Mouse (Mus musculus): ENCODE measurements around the gene March8. TPM values are rescaled to one million over a fixed set of nuclear protein-coding genes. Genes with fewer than 3 reads are reported as not detected.

The March8 gene
- polyA plus RNA-seq, 1 experiment from 2014 or later: 25.8 TPM

- 90% methylated on average over 12 of the region's 12 CpGs for WGBS
- Histone ChIP-seq H3K27me3 (ENCODE audit: insufficient read depth, poor library complexity, severe bottlenecking) (no peaks in the 10 kb centered on the region), H3K4me3 (no peak overlapping the region), H3K4me1 (peaks cover 8% of the 10 kb centered on the region; the same call in 1 of the 2 replicates), H3K36me3 (peaks cover 19% of the 10 kb centered on the region; the same call in 1 of the 2 replicates), H3K9me3 (no peaks in the 10 kb centered on the region), H3K27ac (no peak overlapping the region)
- DNase-seq (ENCODE audit: low spot score): no peak
Measured at GRCm38 (mm10) chr6:116401746-116402423, 64.1 kb downstream of the March8 start.

DNA sequence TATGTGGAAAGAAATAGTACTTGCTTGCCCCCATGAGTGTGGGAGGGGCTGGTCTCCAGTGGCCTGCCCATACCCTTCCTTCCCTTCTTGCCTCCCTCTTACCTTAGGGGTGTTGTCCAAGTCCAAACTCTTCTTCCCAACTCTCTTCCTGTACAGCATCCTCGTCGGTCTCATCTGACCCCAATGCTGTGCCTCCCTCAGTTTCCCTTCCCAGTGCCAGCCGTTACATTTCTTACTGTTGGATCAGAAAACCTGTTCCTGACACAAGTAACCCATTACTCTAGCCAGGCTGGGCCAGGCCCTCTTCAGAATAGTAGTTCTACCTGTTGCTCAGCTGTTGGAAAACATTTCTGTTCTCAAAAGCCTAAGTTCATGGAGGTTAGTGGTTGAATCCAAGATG lies 64.6 kb downstream of the March8 start:
- no peak overlapping the region for H3K27ac ChIP-seq
- H3K36me3 ChIP-seq: peaks cover 24% of the 10 kb centered on the region; the same call in 1 of the 2 replicates
- no peaks in the 10 kb centered on the region for H3K9me3 ChIP-seq
- DNase-seq (ENCODE audit: low spot score): no peak
- peaks cover 8% of the 10 kb centered on the region; the same call in 1 of the 2 replicates for H3K4me1 ChIP-seq
- no peak overlapping the region for H3K4me3 ChIP-seq
- no peaks in the 10 kb centered on the region for H3K27me3 ChIP-seq (ENCODE audit: insufficient read depth, poor library complexity, severe bottlenecking)
- WGBS: 96% methylated on average over 3 of the region's 3 CpGs

DNA sequence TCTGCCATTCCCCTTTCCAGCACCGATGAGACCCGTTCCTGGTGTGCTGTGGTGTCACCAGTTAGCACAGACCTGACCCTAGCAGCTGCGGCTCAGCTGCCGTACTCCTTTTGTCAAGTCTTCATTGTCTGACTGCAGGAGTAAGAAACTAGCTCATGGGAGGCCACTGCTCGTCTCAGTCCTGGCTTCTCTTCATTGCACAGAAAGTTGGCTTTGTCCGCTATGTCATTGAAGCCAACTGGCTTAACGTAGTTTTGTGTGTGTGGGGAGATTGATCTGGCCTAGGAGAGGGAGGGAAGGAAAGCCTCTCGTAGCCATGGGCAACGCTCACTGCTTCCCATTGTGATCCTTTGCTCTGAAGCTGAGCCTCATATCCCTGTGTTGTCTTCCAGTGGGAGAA lies 67.4 kb downstream of the March8 start:
- WGBS: 91% methylated on average over 9 of the region's 9 CpGs

DNA sequence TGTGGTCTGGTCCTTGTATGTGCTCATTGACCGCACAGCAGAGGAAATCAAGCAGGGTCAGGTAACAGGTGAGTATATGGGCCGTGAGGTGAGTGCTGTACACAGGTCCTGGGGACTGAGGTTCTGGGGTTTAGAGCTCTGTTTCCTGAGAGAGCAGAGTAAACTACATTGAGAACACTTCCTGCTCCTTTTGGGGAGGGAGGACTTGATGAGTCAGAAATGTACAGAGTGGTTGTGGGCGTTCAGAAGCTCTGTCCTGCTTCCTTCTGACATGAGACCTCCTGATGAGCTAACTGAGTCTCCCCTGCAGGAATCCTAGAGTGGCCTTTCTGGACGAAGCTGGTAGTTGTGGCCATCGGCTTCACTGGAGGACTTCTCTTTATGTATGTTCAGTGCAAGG lies 67.9 kb downstream of the March8 start:
- Histone ChIP-seq H3K36me3 (peaks cover 40% of the 10 kb centered on the region; the same call in 1 of the 2 replicates), H3K4me1 (peaks cover 11% of the 10 kb centered on the region), H3K27ac (no peak overlapping the region), H3K27me3 (ENCODE audit: insufficient read depth, poor library complexity, severe bottlenecking) (no peaks in the 10 kb centered on the region), H3K4me3 (no peak overlapping the region), H3K9me3 (no peaks in the 10 kb centered on the region)
- WGBS: 82% methylated on average over 5 of the region's 5 CpGs
- no peak for DNase-seq (ENCODE audit: low spot score)

More for the DNA sequence above, 67.4 kb downstream of the March8 start:
- H3K27ac ChIP-seq: no peak overlapping the region
- no peak for DNase-seq (ENCODE audit: low spot score)
- H3K9me3 ChIP-seq: no peaks in the 10 kb centered on the region
- peaks cover 35% of the 10 kb centered on the region; the same call in 1 of the 2 replicates for H3K36me3 ChIP-seq
- H3K27me3 ChIP-seq (ENCODE audit: insufficient read depth, poor library complexity, severe bottlenecking): no peaks in the 10 kb centered on the region
- H3K4me3 ChIP-seq: no peak overlapping the region
- peaks cover 11% of the 10 kb centered on the region for H3K4me1 ChIP-seq

DNA sequence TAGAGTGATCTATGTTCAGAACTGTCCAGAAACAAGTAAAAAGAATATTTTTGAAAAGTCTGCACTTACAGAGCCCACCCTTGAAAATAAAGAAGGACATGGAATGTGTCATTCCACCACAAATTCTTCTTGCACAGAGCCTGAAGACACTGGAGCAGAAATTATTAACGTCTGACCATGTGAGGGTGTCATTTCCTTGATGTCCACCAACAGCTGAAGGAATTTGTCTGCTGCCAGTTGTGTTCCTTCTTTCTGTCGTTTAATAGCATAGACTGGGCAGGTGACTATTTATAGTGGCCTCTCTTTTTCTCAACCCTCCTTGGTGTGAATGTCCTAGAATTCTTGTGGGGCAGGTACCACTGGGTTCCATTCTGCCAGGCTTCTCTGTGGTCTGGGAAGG lies 68.3 kb downstream of the March8 start:
- no peak overlapping the region for H3K4me3 ChIP-seq
- H3K4me1 ChIP-seq: peaks cover 7% of the 10 kb centered on the region
- no peak for DNase-seq (ENCODE audit: low spot score)
- no peak overlapping the region for H3K27ac ChIP-seq
- H3K27me3 ChIP-seq (ENCODE audit: insufficient read depth, poor library complexity, severe bottlenecking): no peaks in the 10 kb centered on the region
- peaks cover 41% of the 10 kb centered on the region; the same call in 1 of the 2 replicates for H3K36me3 ChIP-seq
- 81% methylated on average over 2 of the region's 2 CpGs for WGBS
- H3K9me3 ChIP-seq: no peaks in the 10 kb centered on the region

GRCm38 (mm10) chr6:116406680-116407079 lies 68.9 kb downstream of the March8 start:
- no peaks in the 10 kb centered on the region for H3K27me3 ChIP-seq (ENCODE audit: insufficient read depth, poor library complexity, severe bottlenecking)
- 72% methylated on average over 5 of the region's 5 CpGs for WGBS
- H3K4me1 ChIP-seq: peaks cover 5% of the 10 kb centered on the region; the same call in 1 of the 2 replicates
- peaks cover 39% of the 10 kb centered on the region; the same call in 1 of the 2 replicates for H3K36me3 ChIP-seq
- no peak overlapping the region for H3K4me3 ChIP-seq
- no peak for DNase-seq (ENCODE audit: low spot score)
- no peaks in the 10 kb centered on the region for H3K9me3 ChIP-seq
- H3K27ac ChIP-seq: no peak overlapping the region

DNA sequence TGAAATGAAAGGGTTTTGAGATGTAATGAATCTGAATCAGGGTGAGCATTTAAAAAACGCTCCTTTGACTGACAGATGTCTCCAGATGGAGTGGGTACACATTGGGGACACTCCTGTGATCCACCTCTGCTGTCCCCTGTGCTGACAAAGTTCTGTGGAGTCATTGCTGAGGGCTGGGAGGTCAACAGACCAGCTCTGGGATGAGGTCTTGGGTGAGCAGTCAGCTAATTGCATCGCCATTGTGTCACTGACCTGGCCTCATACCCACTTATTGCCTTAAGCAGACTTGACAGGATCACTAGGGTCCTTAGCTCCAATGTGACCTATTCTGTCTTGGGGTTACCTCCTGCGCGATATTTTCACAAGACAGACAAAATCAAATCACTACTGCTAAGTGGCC lies 69.4 kb downstream of the March8 start:
- Histone ChIP-seq H3K9me3 (no peaks in the 10 kb centered on the region), H3K36me3 (peaks cover 35% of the 10 kb centered on the region; the same call in 1 of the 2 replicates), H3K4me3 (no peak overlapping the region), H3K27me3 (ENCODE audit: insufficient read depth, poor library complexity, severe bottlenecking) (no peaks in the 10 kb centered on the region), H3K27ac (no peak overlapping the region), H3K4me1 (peaks cover 5% of the 10 kb centered on the region; the same call in 1 of the 2 replicates)
- DNase-seq (ENCODE audit: low spot score): no peak
- 93% methylated on average over 4 of the region's 4 CpGs for WGBS

- Histone ChIP-seq H3K27me3 (ENCODE audit: insufficient read depth, poor library complexity, severe bottlenecking) (0 out of 2 replicates have a peak, but pooled peaks cover 6% of the 10 kb centered on the region), H3K27ac (no peak overlapping the region), H3K36me3 (peaks cover 38% of the 10 kb centered on the region; the same call in 1 of the 2 replicates), H3K4me1 (peaks cover 5% of the 10 kb centered on the region; the same call in 1 of the 2 replicates), H3K4me3 (no peak overlapping the region), H3K9me3 (no peaks in the 10 kb centered on the region)
- WGBS: 77% methylated on average over 6 of the region's 6 CpGs
- DNase-seq (ENCODE audit: low spot score): no peak
Measured at GRCm38 (mm10) chr6:116407956-116408657, 70.3 kb downstream of the March8 start.

DNA sequence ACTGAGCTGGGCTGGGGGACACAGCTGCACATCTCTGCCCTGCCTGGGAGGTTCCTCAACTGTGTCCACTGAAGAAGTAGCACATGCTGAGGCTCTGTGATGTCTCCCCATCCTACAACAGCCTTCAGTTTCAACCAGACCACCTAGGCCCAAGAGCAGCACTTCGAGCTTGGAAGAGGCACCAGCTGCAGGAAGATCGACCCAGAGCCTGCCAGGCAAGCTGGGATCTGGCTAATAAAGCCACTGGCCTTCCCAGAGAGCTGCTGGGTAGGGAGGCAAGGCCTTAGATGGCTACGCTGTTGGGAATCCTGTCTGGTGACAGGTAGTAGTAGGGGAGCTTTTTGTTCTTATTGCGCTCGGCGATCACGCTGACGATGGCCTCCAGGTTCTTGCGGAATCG lies 72.6 kb downstream of the March8 start:
- H3K36me3 ChIP-seq: peaks cover 37% of the 10 kb centered on the region; the same call in 1 of the 2 replicates
- H3K9me3 ChIP-seq: no peaks in the 10 kb centered on the region
- H3K27ac ChIP-seq: no peak overlapping the region
- 96% methylated on average over 10 of the region's 10 CpGs for WGBS
- H3K27me3 ChIP-seq (ENCODE audit: insufficient read depth, poor library complexity, severe bottlenecking): 0 out of 2 replicates have a peak, but pooled peaks cover 11% of the 10 kb centered on the region
- peak; percentile 53 for DNase-seq (ENCODE audit: low spot score)
- peaks cover 20% of the 10 kb centered on the region for H3K4me1 ChIP-seq
- H3K4me3 ChIP-seq: no peak overlapping the region

DNA sequence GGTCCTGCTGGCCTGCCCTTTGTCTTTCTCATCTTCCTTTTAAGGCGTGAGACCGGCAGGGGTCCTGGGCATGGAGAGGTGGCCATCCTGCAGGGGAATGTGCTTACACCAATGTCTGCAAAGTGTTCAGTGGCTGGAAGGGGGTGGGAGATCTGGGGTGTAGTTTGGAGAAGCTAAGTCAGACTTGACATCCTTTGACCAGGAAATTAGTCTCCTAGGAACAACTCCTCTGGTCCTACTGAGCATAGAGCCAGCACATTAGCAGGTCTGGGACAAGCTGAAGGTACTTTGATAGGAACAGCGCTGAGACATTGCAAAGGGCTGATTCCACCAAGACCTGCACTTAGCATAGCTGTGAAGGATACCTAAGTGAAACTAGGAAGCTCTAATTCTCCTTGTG lies 73.9 kb downstream of the March8 start:
- H3K9me3 ChIP-seq: no peaks in the 10 kb centered on the region
- no peak overlapping the region for H3K27ac ChIP-seq
- H3K4me3 ChIP-seq: no peak overlapping the region
- peaks cover 26% of the 10 kb centered on the region; the same call in 1 of the 2 replicates for H3K36me3 ChIP-seq
- 0 out of 2 replicates have a peak, but pooled peaks cover 11% of the 10 kb centered on the region for H3K27me3 ChIP-seq (ENCODE audit: insufficient read depth, poor library complexity, severe bottlenecking)
- DNase-seq (ENCODE audit: low spot score): peak; percentile 9
- peaks cover 25% of the 10 kb centered on the region for H3K4me1 ChIP-seq
- WGBS: 75% methylated on average over 3 of the region's 3 CpGs

DNA sequence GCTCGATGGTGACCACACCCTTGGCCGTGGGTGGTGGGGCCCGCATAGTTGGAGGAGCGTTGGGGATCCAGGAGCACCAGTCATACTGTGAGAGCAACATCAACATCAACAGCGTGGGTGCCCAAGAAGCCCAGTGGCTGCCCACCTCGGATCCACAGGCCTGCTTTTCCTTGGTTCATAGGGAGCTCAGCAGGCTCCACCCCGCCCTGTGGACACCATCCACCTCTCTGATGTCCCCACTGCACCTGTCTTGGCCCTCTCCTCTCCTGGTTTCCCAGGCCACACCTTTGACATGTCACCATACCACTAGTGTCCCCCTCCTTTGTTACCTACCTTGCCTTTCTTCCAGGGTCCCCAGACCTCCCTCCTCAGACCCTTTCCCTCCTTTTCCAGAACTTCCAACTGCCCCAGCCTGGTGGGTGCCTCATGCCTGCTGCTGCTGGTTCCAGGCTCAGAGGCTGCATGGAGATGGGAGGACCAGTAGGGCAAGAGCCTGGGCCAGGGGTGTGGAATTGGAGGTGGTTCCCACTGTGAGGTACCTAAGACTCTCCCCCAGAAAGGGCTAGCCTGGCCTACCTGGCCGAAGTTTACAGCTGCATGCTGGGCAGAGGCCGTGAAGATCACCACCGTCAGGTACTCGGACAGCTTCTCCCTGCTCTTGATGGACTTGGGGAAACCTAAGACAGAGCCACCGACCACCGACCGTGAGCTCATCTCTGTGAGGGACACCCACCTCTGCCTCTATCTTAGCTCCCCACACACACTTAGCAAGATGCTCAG lies 74.9 kb downstream of the March8 start:
- 92% methylated on average over 14 of the region's 14 CpGs for WGBS
- Histone ChIP-seq H3K9me3 (no peaks in the 10 kb centered on the region), H3K27me3 (ENCODE audit: insufficient read depth, poor library complexity, severe bottlenecking) (0 out of 2 replicates have a peak, but pooled peaks cover 11% of the 10 kb centered on the region), H3K36me3 (peaks cover 17% of the 10 kb centered on the region; the same call in 1 of the 2 replicates), H3K4me3 (no peak overlapping the region), H3K4me1 (peaks cover 25% of the 10 kb centered on the region), H3K27ac (no peak overlapping the region)
- peak; percentile 66 for DNase-seq (ENCODE audit: low spot score)

DNA sequence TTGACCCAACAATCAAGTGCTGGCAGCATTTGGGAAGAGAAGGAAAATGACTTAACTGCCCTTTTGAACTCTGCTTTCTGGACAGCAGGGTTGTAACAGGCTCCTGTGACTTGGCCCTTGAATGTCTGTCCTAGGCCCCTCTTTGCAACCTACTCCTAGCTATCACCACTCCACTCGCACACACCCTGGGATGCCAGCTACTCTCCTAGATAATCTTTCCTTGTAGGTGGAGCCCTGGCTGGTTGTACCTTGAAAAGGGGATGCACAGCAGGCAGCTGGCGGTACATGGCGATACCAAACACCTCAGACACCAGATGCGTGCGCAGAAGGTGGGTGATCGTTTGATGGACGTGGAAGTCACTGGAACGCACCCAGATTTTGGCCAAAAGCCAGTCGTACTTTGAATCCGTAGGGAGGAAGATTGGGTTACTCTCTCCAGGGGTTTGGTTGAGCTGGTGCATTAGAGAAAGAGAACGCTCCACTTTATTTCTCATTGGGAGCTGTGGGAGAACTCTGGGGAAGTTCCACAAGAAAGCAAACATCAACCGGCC lies 77.4 kb downstream of the March8 start:
- 64% methylated on average over 12 of the region's 12 CpGs for WGBS
- peaks cover 21% of the 10 kb centered on the region; the same call in 1 of the 2 replicates for H3K4me1 ChIP-seq

More for the DNA sequence above, 77.4 kb downstream of the March8 start:
- Histone ChIP-seq H3K4me3 (no peak overlapping the region), H3K27me3 (ENCODE audit: insufficient read depth, poor library complexity, severe bottlenecking) (0 out of 2 replicates have a peak, but pooled peaks cover 11% of the 10 kb centered on the region), H3K36me3 (peaks cover 9% of the 10 kb centered on the region; the same call in 1 of the 2 replicates), H3K9me3 (no peaks in the 10 kb centered on the region), H3K27ac (no peak overlapping the region)
- DNase-seq (ENCODE audit: low spot score): no peak

Data from heart, embryonic 10.5 days (tissue).